Mouse (Mus musculus) cerebellum, adult 2 months (tissue): ENCODE measurements around the gene Ddx58.

Source experiments
- CTCF ChIP-seq: fragments of 200-500 bp; IDR thresholded peaks from 2 replicates; pipeline ENCODE4 v1.5.1; 2011; ENCODE audit warnings: low read depth, mild to moderate bottlenecking, control low read depth, low read length, moderate library complexity, borderline replicate concordance; ENCODE audit not compliant: insufficient read depth
- POLR2A ChIP-seq: fragments of 200-500 bp; IDR thresholded peaks from 2 replicates; pipeline ENCODE4 v1.6.1; 2011; ENCODE audit warnings: low read length, control low read depth, borderline replicate concordance; ENCODE audit not compliant: insufficient read depth

DNA sequence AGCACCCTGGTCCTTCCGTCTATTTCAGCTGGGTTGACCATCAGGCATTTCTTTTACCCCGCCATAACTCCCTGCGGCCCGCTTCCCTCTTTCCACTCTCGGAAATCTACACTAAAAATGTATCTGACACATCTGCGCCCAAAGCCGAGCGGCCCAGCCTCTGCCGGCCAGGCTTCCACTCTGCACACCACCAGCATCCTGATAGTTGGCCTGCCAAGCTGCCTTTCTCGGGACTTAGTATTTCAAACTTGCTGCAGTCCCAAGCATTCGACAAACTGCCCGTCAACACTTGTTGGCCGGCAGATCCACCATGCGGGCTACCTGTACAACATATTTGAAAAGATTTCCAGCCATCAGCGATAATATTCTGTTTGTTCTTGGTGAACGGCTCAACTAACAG lies 29.2 kb upstream of the Ddx58 start:
- TF ChIP-seq CTCF (no peak), POLR2A (no peak)
